Mouse (Mus musculus) neutrophil, adult 5-6 weeks (primary cell): ENCODE results near the gene Nedd4. TPM values are rescaled to one million over a fixed set of nuclear protein-coding genes. Genes with fewer than 3 reads are reported as not detected.

Source experiments
- ATAC-seq: fragments of 151-379, 151-347 bp; 2 replicates; pipeline ENCODE4 v1.8.0; 2017; ENCODE audit warnings: mild to moderate bottlenecking, moderate TSS enrichment; ENCODE audit not compliant: insufficient number of reproducible peaks, poor library complexity, low FRiP score, severe bottlenecking; ENCODE audit errors: extremely low read depth
- total RNA-seq: library from RNA; stranded (forward); fragments of 200-1000 nt; gene quantifications from 2 replicates; pipeline ENCODE4 v1.2.3, GENCODE M21; 2017

Gene Nedd4
- total RNA-seq, 1 experiment from 2014 or later, result 36.0 TPM

GRCm38 (mm10) chr9:72703754-72704153, 41.6 kb downstream of the Nedd4 start:
- no peak for ATAC-seq

GRCm38 (mm10) chr9:72705270-72705669, 43.1 kb downstream of the Nedd4 start:
- no peak for ATAC-seq

- no peak for ATAC-seq
These were observed 45.9 kb downstream of the Nedd4 start for GRCm38 (mm10) chr9:72707999-72708398.

- ATAC-seq, result no peak
These were observed 46.5 kb downstream of the Nedd4 start for GRCm38 (mm10) chr9:72708690-72709089.

- ATAC-seq, result no peak
These were observed 47.9 kb downstream of the Nedd4 start for GRCm38 (mm10) chr9:72710060-72710459.

GRCm38 (mm10) chr9:72714945-72715344, 52.8 kb downstream of the Nedd4 start:
- ATAC-seq, result no peak

GRCm38 (mm10) chr9:72716200-72716599, 54.1 kb downstream of the Nedd4 start:
- no peak for ATAC-seq

- ATAC-seq, result no peak
These were observed 57.0 kb downstream of the Nedd4 start for GRCm38 (mm10) chr9:72719143-72719542.

GRCm38 (mm10) chr9:72721221-72721620, 59.1 kb downstream of the Nedd4 start:
- no peak for ATAC-seq

GRCm38 (mm10) chr9:72722622-72723021, 60.5 kb downstream of the Nedd4 start:
- no peak for ATAC-seq

- no peak for ATAC-seq
These were observed 62.5 kb downstream of the Nedd4 start for GRCm38 (mm10) chr9:72724491-72725221.

- peak; percentile 36; the same call in 1 of the 2 replicates for ATAC-seq
These were observed 71.8 kb downstream of the Nedd4 start for GRCm38 (mm10) chr9:72733966-72734365.

- peak; percentile 61; the same call in 1 of the 2 replicates for ATAC-seq
These were observed 73.8 kb downstream of the Nedd4 start for GRCm38 (mm10) chr9:72735822-72736410.

- ATAC-seq, result no peak
These were observed 79.1 kb downstream of the Nedd4 start for GRCm38 (mm10) chr9:72741206-72741605.

GRCm38 (mm10) chr9:72746278-72746677, 84.1 kb downstream of the Nedd4 start:
- ATAC-seq, result no peak

- ATAC-seq, result no peak
These were observed 88.1 kb downstream of the Nedd4 start for GRCm38 (mm10) chr9:72750272-72750671.

- ATAC-seq, result peak; percentile 72
These were observed 90.5 kb downstream of the Nedd4 start for GRCm38 (mm10) chr9:72752656-72753055.

- ATAC-seq, result no peak
These were observed 91.6 kb downstream of the Nedd4 start for GRCm38 (mm10) chr9:72753741-72754140.

GRCm38 (mm10) chr9:72757143-72757542, 95.0 kb downstream of the Nedd4 start:
- no peak for ATAC-seq

- no peak for ATAC-seq
These were observed 96.6 kb downstream of the Nedd4 start for GRCm38 (mm10) chr9:72758705-72759131.
